Mouse (Mus musculus) embryonic facial prominence, embryonic 15.5 days (tissue): ENCODE measurements at regions not wholly inside any gene's neighbourhood (a gene's known extent, or its start where the extent isn't known, plus 50 kb on each side); places are given as distances from the start of the nearest gene placed in this dataset.

Experiments
- ATAC-seq: fragments of 200-750 bp; cut with Nextera tagmentation; 2 replicates; pipeline ENCODE4 v1.8.0; 2017; ENCODE audit warnings: low read depth, moderate TSS enrichment; ENCODE audit not compliant: insufficient number of reproducible peaks, low FRiP score, low TSS enrichment
- H3K27ac ChIP-seq: fragments of 300-500 bp; sonication (generic); replicated peaks from 2 replicates; pipeline ENCODE4 v1.5.1; 2015; ENCODE audit warnings: mild to moderate bottlenecking, inconsistent platforms
- H3K27me3 ChIP-seq: fragments of 300-500 bp; sonication (generic); 2 replicates; pipeline ENCODE4 v1.6.1; 2015; ENCODE audit warnings: inconsistent platforms
- H3K36me3 ChIP-seq: fragments of 300-500 bp; sonication (generic); 2 replicates; pipeline ENCODE4 v1.6.1; 2015; ENCODE audit warnings: mild to moderate bottlenecking, inconsistent platforms
- H3K4me1 ChIP-seq: fragments of 300-500 bp; sonication (generic); 2 replicates; pipeline ENCODE4 v1.6.1; 2015; ENCODE audit warnings: inconsistent platforms
- H3K4me2 ChIP-seq: fragments of 300-500 bp; sonication (generic); replicated peaks from 2 replicates; pipeline ENCODE4 v1.6.1; 2015; ENCODE audit warnings: mild to moderate bottlenecking, inconsistent platforms
- H3K4me3 ChIP-seq: fragments of 300-500 bp; sonication (generic); replicated peaks from 2 replicates; pipeline ENCODE4 v1.5.1; 2015; ENCODE audit warnings: mild to moderate bottlenecking, inconsistent platforms
- H3K9ac ChIP-seq: fragments of 300-500 bp; sonication (generic); 2 replicates; pipeline ENCODE4 v1.6.1; 2015; ENCODE audit warnings: inconsistent platforms
- H3K9me3 ChIP-seq: fragments of 300-500 bp; sonication (generic); replicated peaks from 2 replicates; pipeline ENCODE4 v1.6.1; 2016; ENCODE audit warnings: inconsistent platforms
- WGBS: fragments of 180-500 bp; shearing (Covaris S2); methylation state at CpG from one replicate; pipeline ENCODE4 v1.1.7; 2015; 5-methylcytosine and 5-hydroxymethylcytosine counted together

- no peak for ATAC-seq
- Histone ChIP-seq H3K9ac (no peak overlapping the region), H3K27ac (no peak overlapping the region), H3K4me3 (no peak overlapping the region), H3K4me1 (no peaks in the 10 kb centered on the region), H3K27me3 (no peaks in the 10 kb centered on the region), H3K4me2 (no peak overlapping the region), H3K9me3 (no peaks in the 10 kb centered on the region), H3K36me3 (no peaks in the 10 kb centered on the region)
- WGBS: 23% methylated on average over 4 of the region's 4 CpGs
These were observed 231.1 kb upstream of the Tet2 start for GRCm38 (mm10) chr3:133776013-133776412.

GRCm38 (mm10) chr3:133779161-133779789 lies 234.3 kb upstream of the Tet2 start:
- 49% methylated on average over 2 of the region's 2 CpGs for WGBS
- no peak for ATAC-seq
- H3K4me1 ChIP-seq: no peaks in the 10 kb centered on the region
- H3K9me3 ChIP-seq: no peaks in the 10 kb centered on the region
- H3K9ac ChIP-seq: no peak overlapping the region
- no peak overlapping the region for H3K4me3 ChIP-seq
- H3K4me2 ChIP-seq: no peak overlapping the region
- no peak overlapping the region for H3K27ac ChIP-seq
- no peaks in the 10 kb centered on the region for H3K36me3 ChIP-seq
- H3K27me3 ChIP-seq: no peaks in the 10 kb centered on the region

- H3K36me3 ChIP-seq: no peaks in the 10 kb centered on the region
- H3K27ac ChIP-seq: no peak overlapping the region
- H3K27me3 ChIP-seq: no peaks in the 10 kb centered on the region
- no peaks in the 10 kb centered on the region for H3K4me1 ChIP-seq
- H3K4me3 ChIP-seq: no peak overlapping the region
- no peak overlapping the region for H3K9ac ChIP-seq
- no peak overlapping the region for H3K4me2 ChIP-seq
- 78% methylated on average over 1 of the region's 1 CpGs for WGBS
- no peak for ATAC-seq
- no peaks in the 10 kb centered on the region for H3K9me3 ChIP-seq
These were observed 238.1 kb upstream of the Tet2 start for GRCm38 (mm10) chr3:133783060-133783459.

- no peak overlapping the region for H3K4me2 ChIP-seq
- H3K4me3 ChIP-seq: no peak overlapping the region
- H3K9ac ChIP-seq: no peak overlapping the region
- no peaks in the 10 kb centered on the region for H3K36me3 ChIP-seq
- no peaks in the 10 kb centered on the region for H3K9me3 ChIP-seq
- ATAC-seq: no peak
- no peak overlapping the region for H3K27ac ChIP-seq
- 86% methylated on average over 2 of the region's 2 CpGs for WGBS
- H3K27me3 ChIP-seq: no peaks in the 10 kb centered on the region
- H3K4me1 ChIP-seq: no peaks in the 10 kb centered on the region
These were observed 246.4 kb upstream of the Tet2 start for GRCm38 (mm10) chr3:133791361-133791760.

GRCm38 (mm10) chr3:133809007-133809552 lies 264.1 kb upstream of the Tet2 start:
- Histone ChIP-seq H3K9me3 (no peaks in the 10 kb centered on the region), H3K4me1 (no peaks in the 10 kb centered on the region), H3K4me2 (no peak overlapping the region), H3K36me3 (no peaks in the 10 kb centered on the region), H3K4me3 (no peak overlapping the region), H3K27me3 (no peaks in the 10 kb centered on the region), H3K9ac (no peak overlapping the region), H3K27ac (no peak overlapping the region)
- 84% methylated on average over 1 of the region's 1 CpGs for WGBS
- ATAC-seq: no peak

GRCm38 (mm10) chr3:133818966-133819700 lies 274.2 kb upstream of the Tet2 start:
- WGBS: 76% methylated on average over 4 of the region's 4 CpGs
- Histone ChIP-seq H3K9me3 (no peaks in the 10 kb centered on the region), H3K4me1 (no peaks in the 10 kb centered on the region), H3K36me3 (no peaks in the 10 kb centered on the region), H3K4me3 (no peak overlapping the region), H3K9ac (no peak overlapping the region), H3K27ac (no peak overlapping the region), H3K4me2 (no peak overlapping the region), H3K27me3 (no peaks in the 10 kb centered on the region)
- no peak for ATAC-seq

GRCm38 (mm10) chr3:133833739-133834391 lies 288.9 kb upstream of the Tet2 start:
- no peak for ATAC-seq
- no peak overlapping the region for H3K27ac ChIP-seq
- no peak overlapping the region for H3K4me2 ChIP-seq
- no peaks in the 10 kb centered on the region for H3K4me1 ChIP-seq
- no peak overlapping the region for H3K9ac ChIP-seq
- WGBS: 83% methylated on average over 2 of the region's 2 CpGs
- no peak overlapping the region for H3K4me3 ChIP-seq
- no peaks in the 10 kb centered on the region for H3K27me3 ChIP-seq
- H3K9me3 ChIP-seq: no peaks in the 10 kb centered on the region
- H3K36me3 ChIP-seq: no peaks in the 10 kb centered on the region

- H3K4me1 ChIP-seq: no peaks in the 10 kb centered on the region
- ATAC-seq: no peak
- H3K9me3 ChIP-seq: no peaks in the 10 kb centered on the region
- no peak overlapping the region for H3K9ac ChIP-seq
- 86% methylated on average over 3 of the region's 3 CpGs for WGBS
- no peak overlapping the region for H3K4me3 ChIP-seq
- H3K36me3 ChIP-seq: no peaks in the 10 kb centered on the region
- H3K27ac ChIP-seq: no peak overlapping the region
- H3K4me2 ChIP-seq: no peak overlapping the region
- H3K27me3 ChIP-seq: no peaks in the 10 kb centered on the region
These were observed 289.5 kb upstream of the Tet2 start for GRCm38 (mm10) chr3:133834459-133834858.

- H3K9me3 ChIP-seq: no peaks in the 10 kb centered on the region
- H3K4me3 ChIP-seq: no peak overlapping the region
- no peak overlapping the region for H3K9ac ChIP-seq
- no peaks in the 10 kb centered on the region for H3K27me3 ChIP-seq
- H3K27ac ChIP-seq: no peak overlapping the region
- no peaks in the 10 kb centered on the region for H3K4me1 ChIP-seq
- ATAC-seq: no peak
- H3K4me2 ChIP-seq: no peak overlapping the region
- no peaks in the 10 kb centered on the region for H3K36me3 ChIP-seq
These were observed 301.4 kb upstream of the Tet2 start for GRCm38 (mm10) chr3:133846301-133846700.

GRCm38 (mm10) chr3:133874383-133874782 lies 329.4 kb upstream of the Tet2 start:
- Histone ChIP-seq H3K27ac (no peak overlapping the region), H3K4me1 (peaks cover 8% of the 10 kb centered on the region), H3K9me3 (no peaks in the 10 kb centered on the region), H3K9ac (no peak overlapping the region), H3K4me3 (no peak overlapping the region), H3K36me3 (no peaks in the 10 kb centered on the region), H3K4me2 (no peak overlapping the region), H3K27me3 (no peaks in the 10 kb centered on the region)
- WGBS: 79% methylated on average over 2 of the region's 2 CpGs
- no peak for ATAC-seq

- Histone ChIP-seq H3K36me3 (no peaks in the 10 kb centered on the region), H3K4me1 (peaks cover 8% of the 10 kb centered on the region), H3K9me3 (no peaks in the 10 kb centered on the region), H3K4me3 (peak overlapping the region; percentile 22), H3K4me2 (peak overlapping the region; percentile 41), H3K27me3 (no peaks in the 10 kb centered on the region), H3K27ac (peak overlapping the region; percentile 45), H3K9ac (no peak overlapping the region)
- ATAC-seq: peak; percentile 85
- WGBS: 6% methylated on average over 13 of the region's 13 CpGs
These were observed 331.6 kb upstream of the Tet2 start for GRCm38 (mm10) chr3:133876439-133877072.
